Mouse (Mus musculus): ENCODE results near the gene Acot6. TPM values are rescaled to one million over a fixed set of nuclear protein-coding genes. Genes with fewer than 3 reads are reported as not detected.
A peak's percentile ranks its signal among the peaks of the same experiment; 100 is the strongest.

The Acot6 gene
- polyA plus RNA-seq, 1 experiment: 0.78 TPM

DNA sequence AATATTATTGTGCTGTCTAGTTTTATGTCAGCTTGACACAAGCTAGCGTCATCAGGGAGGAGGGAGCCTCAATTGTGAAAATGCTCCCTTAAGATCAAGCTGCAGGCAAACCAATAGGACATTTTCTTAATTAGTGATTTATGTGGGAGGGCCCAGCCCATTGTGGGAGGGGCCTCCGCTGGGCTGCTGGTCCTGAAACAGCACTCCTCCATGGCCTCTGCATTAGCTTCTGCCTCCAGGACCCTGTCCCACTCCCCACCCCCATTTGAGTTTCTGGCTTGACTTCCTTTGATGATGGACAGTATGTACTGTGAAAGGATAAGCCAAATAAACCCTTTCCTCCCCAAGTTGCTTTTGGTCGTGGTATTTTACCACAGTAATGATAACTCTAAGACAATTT lies 6.6 kb downstream of the Acot6 start:
- no peaks in the 10 kb centered on the region for H3K9me3 ChIP-seq (replicated peaks; ENCODE audit: control insufficient read depth, insufficient read depth, low read length, poor library complexity, severe bottlenecking)
- H3K4me1 ChIP-seq (ENCODE audit: control insufficient read depth, insufficient read depth, low read length): no peaks in the 10 kb centered on the region
- no peak overlapping the region for H3K4me3 ChIP-seq (ENCODE audit: low read depth, low read length)
- H3K36me3 ChIP-seq (ENCODE audit: control insufficient read depth, insufficient read depth, low read length, poor library complexity, severe bottlenecking): no peaks in the 10 kb centered on the region
- H3K27ac ChIP-seq (ENCODE audit: insufficient read depth, low read length): no peak overlapping the region
- TF ChIP-seq POLR2A (IDR thresholded peaks at IDR 0.05; ENCODE audit: insufficient read depth, low read length) (no peak), EP300 (IDR thresholded peaks at IDR 0.05; ENCODE audit: insufficient read depth, low read depth, low read length) (no peak), CTCF (IDR thresholded peaks at IDR 0.05; ENCODE audit: low read depth, low read length) (no peak)
- H3K27me3 ChIP-seq (ENCODE audit: control insufficient read depth, insufficient read depth, low read length, poor library complexity, severe bottlenecking): no peaks in the 10 kb centered on the region
- no peak overlapping the region for H3K9ac ChIP-seq (ENCODE audit: low read depth, poor library complexity, severe bottlenecking)

DNA sequence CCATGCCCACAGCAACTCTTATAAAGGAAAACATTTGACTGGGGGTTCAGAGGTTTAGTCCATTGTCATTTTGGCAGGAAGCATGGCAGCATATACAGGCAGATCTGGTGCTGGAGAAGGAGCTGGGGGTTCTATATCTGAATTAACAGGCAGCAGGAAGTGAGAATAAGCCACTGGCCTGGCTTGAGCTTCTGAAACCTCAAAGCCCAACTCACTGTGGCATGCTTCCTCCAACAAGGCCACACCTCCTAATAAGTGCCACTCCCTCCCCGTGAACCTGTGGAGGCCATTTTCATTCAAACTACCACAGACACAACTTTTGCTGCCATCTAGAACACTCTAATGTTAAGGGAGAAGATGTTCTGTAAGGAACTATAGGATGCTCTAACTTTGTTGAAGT lies 7.2 kb downstream of the Acot6 start:
- Histone ChIP-seq H3K9ac (ENCODE audit: low read depth, poor library complexity, severe bottlenecking) (no peak overlapping the region), H3K9me3 (replicated peaks; ENCODE audit: control insufficient read depth, insufficient read depth, low read length, poor library complexity, severe bottlenecking) (no peaks in the 10 kb centered on the region), H3K4me3 (ENCODE audit: low read depth, low read length) (no peak overlapping the region), H3K4me1 (ENCODE audit: control insufficient read depth, insufficient read depth, low read length) (no peaks in the 10 kb centered on the region), H3K27ac (ENCODE audit: insufficient read depth, low read length) (no peak overlapping the region), H3K27me3 (ENCODE audit: control insufficient read depth, insufficient read depth, low read length, poor library complexity, severe bottlenecking) (no peaks in the 10 kb centered on the region), H3K36me3 (ENCODE audit: control insufficient read depth, insufficient read depth, low read length, poor library complexity, severe bottlenecking) (no peaks in the 10 kb centered on the region)
- TF ChIP-seq CTCF (IDR thresholded peaks at IDR 0.05; ENCODE audit: low read depth, low read length): no peak
- no peak for TF ChIP-seq EP300 (IDR thresholded peaks at IDR 0.05; ENCODE audit: insufficient read depth, low read depth, low read length)
- no peak for TF ChIP-seq POLR2A (IDR thresholded peaks at IDR 0.05; ENCODE audit: insufficient read depth, low read length)

DNA sequence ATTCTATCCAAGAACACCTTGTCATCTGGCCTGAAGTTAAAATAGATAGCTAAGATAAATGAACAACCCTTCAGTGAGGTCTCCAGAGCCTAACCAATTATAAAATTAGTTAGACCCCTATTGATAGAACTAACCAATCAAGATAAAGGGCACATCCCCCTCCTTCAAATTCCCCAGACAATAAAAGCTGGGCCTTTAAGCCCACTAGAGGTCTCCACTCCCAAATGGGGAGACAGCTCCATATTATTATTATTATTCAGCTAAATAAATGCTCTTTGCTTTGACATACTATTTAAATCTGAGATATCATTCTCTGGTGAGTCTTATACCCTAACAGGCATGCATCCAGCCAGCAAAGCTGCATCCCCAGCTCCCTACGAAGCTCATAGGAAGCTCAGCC lies 9.5 kb downstream of the Acot6 start:
- Histone ChIP-seq H3K9me3 (replicated peaks; ENCODE audit: control insufficient read depth, insufficient read depth, low read length, poor library complexity, severe bottlenecking) (no peaks in the 10 kb centered on the region), H3K27ac (ENCODE audit: insufficient read depth, low read length) (no peak overlapping the region), H3K9ac (ENCODE audit: low read depth, poor library complexity, severe bottlenecking) (no peak overlapping the region)

DNA sequence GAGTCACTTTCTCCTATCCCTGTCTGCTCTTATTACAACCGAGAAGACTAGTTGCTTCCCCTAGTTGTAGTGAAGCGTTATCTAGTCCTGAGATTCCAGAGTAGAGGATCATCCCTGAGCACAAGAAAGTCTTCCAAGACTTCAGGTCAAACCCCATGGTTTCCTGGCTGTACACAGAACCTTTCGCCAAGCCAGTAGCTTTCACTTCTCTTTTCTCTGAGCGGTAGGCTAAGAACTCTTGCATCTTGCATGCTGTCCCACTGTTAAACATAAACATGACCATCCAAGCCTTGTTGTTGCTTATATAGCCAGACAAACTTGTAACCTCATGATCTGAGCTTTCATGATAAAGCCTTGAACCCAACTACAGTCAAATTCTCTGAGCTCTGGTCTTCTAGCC lies 10.4 kb downstream of the Acot6 start:
- Histone ChIP-seq H3K4me1 (ENCODE audit: control insufficient read depth, insufficient read depth, low read length) (no peaks in the 10 kb centered on the region), H3K9me3 (replicated peaks; ENCODE audit: control insufficient read depth, insufficient read depth, low read length, poor library complexity, severe bottlenecking) (no peaks in the 10 kb centered on the region), H3K27me3 (ENCODE audit: control insufficient read depth, insufficient read depth, low read length, poor library complexity, severe bottlenecking) (no peaks in the 10 kb centered on the region), H3K36me3 (ENCODE audit: control insufficient read depth, insufficient read depth, low read length, poor library complexity, severe bottlenecking) (no peaks in the 10 kb centered on the region), H3K4me3 (ENCODE audit: low read depth, low read length) (no peak overlapping the region), H3K9ac (ENCODE audit: low read depth, poor library complexity, severe bottlenecking) (no peak overlapping the region), H3K27ac (ENCODE audit: insufficient read depth, low read length) (no peak overlapping the region)
- no peak for TF ChIP-seq CTCF (IDR thresholded peaks at IDR 0.05; ENCODE audit: low read depth, low read length)
- TF ChIP-seq POLR2A (IDR thresholded peaks at IDR 0.05; ENCODE audit: insufficient read depth, low read length): no peak
- TF ChIP-seq EP300 (IDR thresholded peaks at IDR 0.05; ENCODE audit: insufficient read depth, low read depth, low read length): no peak

More for the DNA sequence above, 9.5 kb downstream of the Acot6 start:
- Histone ChIP-seq H3K27me3 (ENCODE audit: control insufficient read depth, insufficient read depth, low read length, poor library complexity, severe bottlenecking) (no peaks in the 10 kb centered on the region), H3K36me3 (ENCODE audit: control insufficient read depth, insufficient read depth, low read length, poor library complexity, severe bottlenecking) (no peaks in the 10 kb centered on the region), H3K4me1 (ENCODE audit: control insufficient read depth, insufficient read depth, low read length) (no peaks in the 10 kb centered on the region), H3K4me3 (ENCODE audit: low read depth, low read length) (no peak overlapping the region)
- TF ChIP-seq POLR2A (IDR thresholded peaks at IDR 0.05; ENCODE audit: insufficient read depth, low read length): no peak
- no peak for TF ChIP-seq EP300 (IDR thresholded peaks at IDR 0.05; ENCODE audit: insufficient read depth, low read depth, low read length)
- TF ChIP-seq CTCF (IDR thresholded peaks at IDR 0.05; ENCODE audit: low read depth, low read length): no peak

DNA sequence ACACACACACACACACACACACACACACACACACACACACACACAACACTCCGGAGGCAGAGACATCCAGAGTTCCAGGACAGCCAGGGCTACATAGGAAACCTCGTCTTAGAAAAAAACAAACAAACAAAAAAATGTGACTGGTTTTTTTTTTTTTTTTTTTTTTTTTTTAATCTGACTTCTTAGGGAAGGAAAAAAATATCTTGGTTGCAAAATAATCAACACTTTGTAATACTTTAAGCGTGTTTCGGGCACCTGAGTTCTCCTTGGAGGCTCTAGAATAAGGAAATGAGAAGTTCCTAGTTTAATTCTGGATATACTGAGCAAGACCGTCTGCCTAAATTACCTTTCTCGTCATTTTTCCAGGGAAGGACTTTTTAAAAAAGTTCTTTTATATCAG lies 13.2 kb downstream of the Acot6 start:
- Histone ChIP-seq H3K4me1 (ENCODE audit: control insufficient read depth, insufficient read depth, low read length) (no peaks in the 10 kb centered on the region), H3K27me3 (ENCODE audit: control insufficient read depth, insufficient read depth, low read length, poor library complexity, severe bottlenecking) (no peaks in the 10 kb centered on the region), H3K36me3 (ENCODE audit: control insufficient read depth, insufficient read depth, low read length, poor library complexity, severe bottlenecking) (no peaks in the 10 kb centered on the region), H3K9ac (ENCODE audit: low read depth, poor library complexity, severe bottlenecking) (peak overlapping the region; percentile 73; the same call in 1 of the 2 replicates), H3K4me3 (ENCODE audit: low read depth, low read length) (no peak overlapping the region), H3K9me3 (replicated peaks; ENCODE audit: control insufficient read depth, insufficient read depth, low read length, poor library complexity, severe bottlenecking) (no peaks in the 10 kb centered on the region), H3K27ac (ENCODE audit: insufficient read depth, low read length) (no peak overlapping the region)
- TF ChIP-seq POLR2A (IDR thresholded peaks at IDR 0.05; ENCODE audit: insufficient read depth, low read length): no peak
- TF ChIP-seq EP300 (IDR thresholded peaks at IDR 0.05; ENCODE audit: insufficient read depth, low read depth, low read length): no peak
- TF ChIP-seq CTCF (IDR thresholded peaks at IDR 0.05; ENCODE audit: low read depth, low read length): no peak

DNA sequence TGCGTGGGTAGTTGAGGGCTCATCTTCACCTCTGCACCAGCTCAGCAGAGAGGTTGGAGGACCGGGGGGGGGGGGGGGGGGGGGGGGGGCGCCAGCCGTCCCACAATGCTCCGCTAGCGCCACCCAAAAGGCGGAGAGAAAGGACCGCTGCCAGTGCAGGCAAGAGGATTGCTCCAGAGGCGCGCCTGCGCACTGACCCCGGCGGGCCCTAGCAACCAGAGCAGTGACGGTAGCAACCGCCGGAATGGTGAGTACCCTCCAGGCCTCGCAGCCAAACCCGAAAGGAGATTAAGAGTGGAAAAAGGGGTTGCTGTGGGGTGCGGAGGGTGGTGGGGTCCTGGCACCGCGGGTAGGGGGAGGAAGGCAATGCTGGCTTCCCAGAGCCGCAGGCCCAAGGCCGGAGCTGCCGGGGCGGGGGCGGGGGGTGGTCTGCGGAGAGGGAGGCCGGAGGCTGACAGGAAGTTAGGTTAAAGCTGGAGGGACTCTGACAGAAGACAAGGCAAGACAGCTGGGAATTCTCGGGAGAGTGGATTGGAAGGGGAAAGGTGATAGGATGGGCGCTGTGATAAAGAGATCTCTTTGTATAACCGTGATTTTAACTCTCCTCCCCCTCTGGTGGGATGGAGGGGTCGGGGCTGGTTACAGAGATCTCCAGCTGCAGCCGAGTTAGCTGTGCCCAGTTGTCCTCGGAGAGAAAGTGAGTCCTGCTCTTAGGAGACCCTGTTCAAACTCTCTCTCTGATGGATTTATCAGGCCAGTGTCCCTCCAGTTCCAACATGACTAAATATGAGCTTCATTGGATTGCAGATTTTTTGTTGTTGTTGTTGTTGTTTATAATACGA lies 13.9 kb downstream of the Acot6 start, which contains the start of gene Dnal1:
TSS of gene Dnal1 (plus strand) at position 214 of the 842 bp plus-strand sequence.
- Histone ChIP-seq H3K36me3 (ENCODE audit: control insufficient read depth, insufficient read depth, low read length, poor library complexity, severe bottlenecking) (no peaks in the 10 kb centered on the region), H3K4me3 (ENCODE audit: low read depth, low read length) (peak within 1 kb of the TSS; percentile 95), H3K9ac (ENCODE audit: low read depth, poor library complexity, severe bottlenecking) (peak within 1 kb of the TSS; percentile 73), H3K9me3 (replicated peaks; ENCODE audit: control insufficient read depth, insufficient read depth, low read length, poor library complexity, severe bottlenecking) (no peaks in the 10 kb centered on the region), H3K27me3 (ENCODE audit: control insufficient read depth, insufficient read depth, low read length, poor library complexity, severe bottlenecking) (no peaks in the 10 kb centered on the region), H3K4me1 (ENCODE audit: control insufficient read depth, insufficient read depth, low read length) (no peaks in the 10 kb centered on the region), H3K27ac (ENCODE audit: insufficient read depth, low read length) (no peak within 1 kb of the TSS)
- TF ChIP-seq POLR2A (IDR thresholded peaks at IDR 0.05; ENCODE audit: insufficient read depth, low read length) (no peak), CTCF (IDR thresholded peaks at IDR 0.05; ENCODE audit: low read depth, low read length) (no peak), EP300 (IDR thresholded peaks at IDR 0.05; ENCODE audit: insufficient read depth, low read depth, low read length) (no peak)

Data from ES-Bruce4 (cell line).